Mouse (Mus musculus) liver, adult (tissue): Measurements from ENCODE around the gene Prkar1a.

ENCODE experiments used
- GATA4 ChIP-seq: IDR thresholded peaks from 2 replicates; pipeline ENCODE4 v1.6.1; 2014; ENCODE audit warnings: mild to moderate bottlenecking, low read length; ENCODE audit not compliant: insufficient replicate concordance

Prkar1a gene

GRCm38 (mm10) chr11:109629021-109629521, 20.1 kb upstream of the Prkar1a start:
- no peak for TF ChIP-seq GATA4

GRCm38 (mm10) chr11:109634928-109635327, 14.3 kb upstream of the Prkar1a start:
- TF ChIP-seq GATA4, result no peak

- no peak for TF ChIP-seq GATA4
Observed at GRCm38 (mm10) chr11:109635871-109636395, 13.3 kb upstream of the Prkar1a start.

- TF ChIP-seq GATA4, result peak; percentile 92
Observed at GRCm38 (mm10) chr11:109641498-109642222, 7.5 kb upstream of the Prkar1a start.

- no peak for TF ChIP-seq GATA4
Observed at GRCm38 (mm10) chr11:109648510-109648909, 695 bp upstream of the Prkar1a start.

- no peak for TF ChIP-seq GATA4
Observed at GRCm38 (mm10) chr11:109649975-109650701, 933 bp downstream of the Prkar1a start.

GRCm38 (mm10) chr11:109650788-109651565, 1.8 kb downstream of the Prkar1a start:
- TF ChIP-seq GATA4, result peak; percentile 77; the same call in 1 of the 2 replicates

- TF ChIP-seq GATA4, result no peak
Observed at GRCm38 (mm10) chr11:109651566-109652024, 2.4 kb downstream of the Prkar1a start.

GRCm38 (mm10) chr11:109652505-109652904, 3.3 kb downstream of the Prkar1a start:
- no peak for TF ChIP-seq GATA4

- TF ChIP-seq GATA4, result no peak
Observed at GRCm38 (mm10) chr11:109653201-109653600, 4.0 kb downstream of the Prkar1a start.

GRCm38 (mm10) chr11:109654581-109654980, 5.4 kb downstream of the Prkar1a start:
- TF ChIP-seq GATA4, result no peak

- TF ChIP-seq GATA4, result no peak
Observed at GRCm38 (mm10) chr11:109656232-109656631, 7.0 kb downstream of the Prkar1a start.

- no peak for TF ChIP-seq GATA4
Observed at GRCm38 (mm10) chr11:109664293-109664692, 15.1 kb downstream of the Prkar1a start.

GRCm38 (mm10) chr11:109665424-109665823, 16.2 kb downstream of the Prkar1a start:
- no peak for TF ChIP-seq GATA4

- no peak for TF ChIP-seq GATA4
Observed at GRCm38 (mm10) chr11:109666411-109666810, 17.2 kb downstream of the Prkar1a start.
